Mouse (Mus musculus) right cerebral cortex, adult 18-20 months (tissue): ENCODE measurements around the gene Serpinb6b.
"Not testable (repeated sequence)": the region's sequence is repeated elsewhere in the genome, so short reads cannot be mapped to it uniquely, and the experiment has no call there.

Experiments
- DNase-seq: peaks from one replicate; pipeline ENCODE4 v3.0.0; 2022; ENCODE audit warnings: mixed read lengths

Serpinb6b gene

GRCm38 (mm10) chr13:32964989-32965811 is at the start of gene Serpinb6b:
TSS of gene Serpinb6b (plus strand) at chr13:32965209.
- DNase-seq = no peak

- DNase-seq = no peak
Measured at GRCm38 (mm10) chr13:32922622-32923021, 42.4 kb upstream of the Serpinb6b start.

GRCm38 (mm10) chr13:32924578-32925360 is 40.2 kb upstream of the Serpinb6b start:
- no peak for DNase-seq

- DNase-seq = no peak
Measured at GRCm38 (mm10) chr13:32926661-32927060, 38.3 kb upstream of the Serpinb6b start.

- no peak for DNase-seq
Measured at GRCm38 (mm10) chr13:32927241-32927640, 37.8 kb upstream of the Serpinb6b start.

- DNase-seq = no peak
Measured at GRCm38 (mm10) chr13:32929107-32929750, 35.8 kb upstream of the Serpinb6b start.

GRCm38 (mm10) chr13:32934706-32935381 is 30.2 kb upstream of the Serpinb6b start:
- no peak for DNase-seq

- DNase-seq = not testable (repeated sequence)
Measured at GRCm38 (mm10) chr13:32938275-32938674, 26.7 kb upstream of the Serpinb6b start.

- DNase-seq = not testable (repeated sequence)
Measured at GRCm38 (mm10) chr13:32939191-32939590, 25.8 kb upstream of the Serpinb6b start.

- DNase-seq = no peak
Measured at GRCm38 (mm10) chr13:32956537-32956936, 8.5 kb upstream of the Serpinb6b start.

GRCm38 (mm10) chr13:32957917-32958316 is 7.1 kb upstream of the Serpinb6b start:
- no peak for DNase-seq

GRCm38 (mm10) chr13:32958521-32958920 is 6.5 kb upstream of the Serpinb6b start:
- DNase-seq = not testable (repeated sequence)

- no peak for DNase-seq
Measured at GRCm38 (mm10) chr13:32963990-32964753, 837 bp upstream of the Serpinb6b start.

- DNase-seq = no peak
Measured at GRCm38 (mm10) chr13:32966116-32966515, 1.1 kb downstream of the Serpinb6b start.

GRCm38 (mm10) chr13:32967233-32967632 is 2.2 kb downstream of the Serpinb6b start:
- no peak for DNase-seq

GRCm38 (mm10) chr13:32968353-32968984 is 3.5 kb downstream of the Serpinb6b start:
- DNase-seq = no peak

GRCm38 (mm10) chr13:32968996-32969640 is 4.1 kb downstream of the Serpinb6b start:
- DNase-seq = no peak

- no peak for DNase-seq
Measured at GRCm38 (mm10) chr13:32969641-32970040, 4.6 kb downstream of the Serpinb6b start.

- DNase-seq = no peak
Measured at GRCm38 (mm10) chr13:32970776-32971175, 5.8 kb downstream of the Serpinb6b start.

GRCm38 (mm10) chr13:32974268-32974667 is 9.3 kb downstream of the Serpinb6b start:
- no peak for DNase-seq
